Mouse (Mus musculus) spleen, adult 2 months (tissue): ENCODE results near the gene Ranbp3l. TPM values are rescaled to one million over a fixed set of nuclear protein-coding genes. Genes with fewer than 3 reads are reported as not detected.

Experiments
- DNase-seq, 2 experiments: peaks; one replicate each; pipeline versions ENCODE4 v3.0.0 to v3.0.0-alpha.2; 2012 to 2021; ENCODE audit warnings: low spot score in 2 of 2, low read depth in 1 of 2
- H3K27ac ChIP-seq: fragments of 200-500 bp; 2 replicates; pipeline ENCODE4 v1.5.1; 2012; ENCODE audit warnings: low read length, inconsistent platforms; ENCODE audit not compliant: insufficient read depth
- H3K27me3 ChIP-seq: fragments of 200-500 bp; 2 replicates; pipeline ENCODE4 v1.6.1; 2012; ENCODE audit warnings: mild to moderate bottlenecking, moderate library complexity, low read length, inconsistent platforms; ENCODE audit not compliant: control insufficient read depth, insufficient read depth
- H3K36me3 ChIP-seq: fragments of 200-500 bp; 2 replicates; pipeline ENCODE4 v1.6.1; 2012; ENCODE audit warnings: mild to moderate bottlenecking, low read length, inconsistent platforms; ENCODE audit not compliant: control insufficient read depth, insufficient read depth
- H3K4me1 ChIP-seq: fragments of 200-500 bp; 2 replicates; pipeline ENCODE4 v1.6.1; 2011; ENCODE audit warnings: inconsistent platforms; ENCODE audit not compliant: control insufficient read depth, insufficient read depth, insufficient read length
- H3K4me3 ChIP-seq: fragments of 200-500 bp; 2 replicates; pipeline ENCODE4 v1.5.1; 2011; ENCODE audit warnings: mild to moderate bottlenecking, inconsistent platforms; ENCODE audit not compliant: insufficient read depth, insufficient read length; ENCODE audit errors: extremely low read depth
- CTCF ChIP-seq: fragments of 200-500 bp; IDR thresholded peaks from 2 replicates; pipeline ENCODE4 v1.5.1; 2011; ENCODE audit warnings: mild to moderate bottlenecking, inconsistent platforms; ENCODE audit not compliant: insufficient read depth, insufficient read length, insufficient replicate concordance; ENCODE audit errors: extremely low read depth
- POLR2A ChIP-seq: fragments of 200-500 bp; IDR thresholded peaks from 2 replicates; pipeline ENCODE4 v1.6.1; 2011; ENCODE audit warnings: low read depth, low read length, inconsistent platforms
- WGBS: fragments of 180-500 bp; shearing (Covaris S2); methylation state at CpG from one replicate; pipeline ENCODE4 v1.1.7; 2018; 5-methylcytosine and 5-hydroxymethylcytosine counted together
- polyA plus RNA-seq: library from polyadenylated mRNA; depleted of rRNA; stranded (reverse); fragments of >200 nt; gene quantifications from 2 replicates; pipeline ENCODE4 v1.2.3, GENCODE M21; 2012; rRNA removed

Gene Ranbp3l
- polyA plus RNA-seq: 0.07 and 0.14 TPM in 2 replicates

- H3K4me1 ChIP-seq: no peaks in the 10 kb centered on the region
- no peaks in the 10 kb centered on the region for H3K36me3 ChIP-seq
- no peak for DNase-seq
- no peak for TF ChIP-seq POLR2A
- no peak for TF ChIP-seq CTCF
- no peak within 1 kb of the TSS for H3K27ac ChIP-seq
- no peaks in the 10 kb centered on the region for H3K27me3 ChIP-seq
- WGBS: 73% methylated on average over 18 of the region's 18 CpGs
- no peak within 1 kb of the TSS for H3K4me3 ChIP-seq
Measured at GRCm38 (mm10) chr15:8967573-8968228, at the start of gene Ranbp3l. Gene Ranbp3l, plus strand, starts transcription at chr15:8967949.

GRCm38 (mm10) chr15:8930061-8930460 is 37.7 kb upstream of the Ranbp3l start:
- H3K27ac ChIP-seq: no peak overlapping the region
- H3K4me1 ChIP-seq: no peaks in the 10 kb centered on the region
- WGBS: 71% methylated on average over 1 of the region's 1 CpGs
- no peaks in the 10 kb centered on the region for H3K27me3 ChIP-seq
- no peaks in the 10 kb centered on the region for H3K36me3 ChIP-seq
- no peak for DNase-seq
- H3K4me3 ChIP-seq: no peak overlapping the region
- no peak for TF ChIP-seq CTCF
- no peak for TF ChIP-seq POLR2A

- TF ChIP-seq CTCF (no peak), POLR2A (no peak)
- no peak for DNase-seq
- no peak overlapping the region for H3K27ac ChIP-seq
- no peaks in the 10 kb centered on the region for H3K36me3 ChIP-seq
- WGBS: 83% methylated on average over 3 of the region's 3 CpGs
- H3K4me1 ChIP-seq: no peaks in the 10 kb centered on the region
- H3K4me3 ChIP-seq: no peak overlapping the region
- no peaks in the 10 kb centered on the region for H3K27me3 ChIP-seq
Measured at GRCm38 (mm10) chr15:8936911-8937310, 30.8 kb upstream of the Ranbp3l start.

- TF ChIP-seq POLR2A: no peak
- Histone ChIP-seq H3K27me3 (no peaks in the 10 kb centered on the region), H3K27ac (no peak overlapping the region), H3K36me3 (no peaks in the 10 kb centered on the region), H3K4me3 (no peak overlapping the region), H3K4me1 (no peaks in the 10 kb centered on the region)
- 85% methylated on average over 5 of the region's 5 CpGs for WGBS
- no peak for DNase-seq
Measured at GRCm38 (mm10) chr15:8940861-8941260, 26.9 kb upstream of the Ranbp3l start.

GRCm38 (mm10) chr15:8950856-8951255 is 16.9 kb upstream of the Ranbp3l start:
- H3K27me3 ChIP-seq: no peaks in the 10 kb centered on the region
- DNase-seq: no peak

GRCm38 (mm10) chr15:8963323-8963722 is 4.4 kb upstream of the Ranbp3l start:
- no peak overlapping the region for H3K27ac ChIP-seq
- DNase-seq: no peak
- TF ChIP-seq POLR2A: no peak
- no peak for TF ChIP-seq CTCF
- 61% methylated on average over 2 of the region's 2 CpGs for WGBS
- no peaks in the 10 kb centered on the region for H3K4me1 ChIP-seq
- H3K36me3 ChIP-seq: no peaks in the 10 kb centered on the region
- H3K27me3 ChIP-seq: no peaks in the 10 kb centered on the region
- H3K4me3 ChIP-seq: no peak overlapping the region

More at GRCm38 (mm10) chr15:8950856-8951255, 16.9 kb upstream of the Ranbp3l start:
- WGBS: 74% methylated on average over 4 of the region's 4 CpGs
- H3K4me3 ChIP-seq: no peak overlapping the region
- no peaks in the 10 kb centered on the region for H3K36me3 ChIP-seq
- no peak overlapping the region for H3K27ac ChIP-seq
- TF ChIP-seq CTCF: no peak
- no peak for TF ChIP-seq POLR2A
- no peaks in the 10 kb centered on the region for H3K4me1 ChIP-seq

GRCm38 (mm10) chr15:8968229-8968595 is 463 bp downstream of the Ranbp3l start:
- Histone ChIP-seq H3K4me1 (no peaks in the 10 kb centered on the region), H3K27me3 (no peaks in the 10 kb centered on the region), H3K4me3 (no peak overlapping the region), H3K27ac (no peak overlapping the region), H3K36me3 (no peaks in the 10 kb centered on the region)
- DNase-seq: no peak
- 85% methylated on average over 14 of the region's 14 CpGs for WGBS
- TF ChIP-seq CTCF (no peak), POLR2A (no peak)
